Mouse (Mus musculus) urinary bladder, postnatal 10 days (tissue): ENCODE results near the gene Tor1aip1.
A peak's percentile ranks its signal among the peaks of the same experiment; 100 is the strongest.
"Not testable (repeated sequence)": the region's sequence is repeated elsewhere in the genome, so short reads cannot be mapped to it uniquely, and the experiment has no call there.

Experiments used
- DNase-seq: peaks from one replicate; pipeline ENCODE4 v3.0.0; 2022; ENCODE audit warnings: low spot score

Tor1aip1 gene

GRCm38 (mm10) chr1:156035930-156036737 lies at the start of gene Tor1aip1:
Gene Tor1aip1 (minus strand): TSS chr1:156036480.
- peak; percentile 90 for DNase-seq

GRCm38 (mm10) chr1:156085770-156086169 lies 49.5 kb upstream of the Tor1aip1 start:
- no peak for DNase-seq

- DNase-seq = no peak
Observed at GRCm38 (mm10) chr1:156084603-156085002, 48.3 kb upstream of the Tor1aip1 start.

GRCm38 (mm10) chr1:156077655-156078054 lies 41.4 kb upstream of the Tor1aip1 start:
- no peak for DNase-seq

- no peak for DNase-seq
Observed at GRCm38 (mm10) chr1:156076474-156076873, 40.2 kb upstream of the Tor1aip1 start.

- DNase-seq = no peak
Observed at GRCm38 (mm10) chr1:156074575-156074974, 38.3 kb upstream of the Tor1aip1 start.

GRCm38 (mm10) chr1:156073169-156073821 lies 37.0 kb upstream of the Tor1aip1 start:
- no peak for DNase-seq

GRCm38 (mm10) chr1:156070106-156070505 lies 33.8 kb upstream of the Tor1aip1 start:
- no peak for DNase-seq

GRCm38 (mm10) chr1:156066133-156066532 lies 29.9 kb upstream of the Tor1aip1 start:
- no peak for DNase-seq

- no peak for DNase-seq
Observed at GRCm38 (mm10) chr1:156062193-156062592, 25.9 kb upstream of the Tor1aip1 start.

- no peak for DNase-seq
Observed at GRCm38 (mm10) chr1:156058207-156058606, 21.9 kb upstream of the Tor1aip1 start.

GRCm38 (mm10) chr1:156046688-156047087 lies 10.4 kb upstream of the Tor1aip1 start:
- DNase-seq = no peak

GRCm38 (mm10) chr1:156044211-156044611 lies 7.9 kb upstream of the Tor1aip1 start:
- DNase-seq = no peak

- no peak for DNase-seq
Observed at GRCm38 (mm10) chr1:156043027-156043426, 6.7 kb upstream of the Tor1aip1 start.

- no peak for DNase-seq
Observed at GRCm38 (mm10) chr1:156042481-156042880, 6.2 kb upstream of the Tor1aip1 start.

- no peak for DNase-seq
Observed at GRCm38 (mm10) chr1:156041451-156042241, 5.4 kb upstream of the Tor1aip1 start.

GRCm38 (mm10) chr1:156040731-156041401 lies 4.6 kb upstream of the Tor1aip1 start:
- DNase-seq = peak; percentile 66

- DNase-seq = not testable (repeated sequence)
Observed at GRCm38 (mm10) chr1:156039989-156040388, 3.7 kb upstream of the Tor1aip1 start.

GRCm38 (mm10) chr1:156037144-156037583 lies 884 bp upstream of the Tor1aip1 start:
- DNase-seq = no peak

- DNase-seq = peak; percentile 27
Observed at GRCm38 (mm10) chr1:156035269-156035929, 881 bp downstream of the Tor1aip1 start, which contains the start of gene Tor1aip2. Gene Tor1aip2 (plus strand): TSS chr1:156035403.

GRCm38 (mm10) chr1:156034661-156035060 lies 1.6 kb downstream of the Tor1aip1 start:
- DNase-seq = no peak
